Mouse (Mus musculus) layer of hippocampus, adult 9-10 months (tissue): Measurements from ENCODE around the gene Rnd1.

Experiments
- DNase-seq: peaks from one replicate; pipeline ENCODE4 v3.0.0; 2022; ENCODE audit warnings: low spot score

Rnd1 gene

GRCm38 (mm10) chr15:98676940-98677728 is at the start of gene Rnd1:
TSS of gene Rnd1 (minus strand) at chr15:98677461.
- DNase-seq = peak; percentile 78

- DNase-seq = no peak
Observed at GRCm38 (mm10) chr15:98726746-98727145, 49.5 kb upstream of the Rnd1 start.

GRCm38 (mm10) chr15:98726079-98726478 is 48.8 kb upstream of the Rnd1 start:
- no peak for DNase-seq

- DNase-seq = no peak
Observed at GRCm38 (mm10) chr15:98724441-98724840, 47.2 kb upstream of the Rnd1 start.

GRCm38 (mm10) chr15:98722854-98723253 is 45.6 kb upstream of the Rnd1 start:
- no peak for DNase-seq

GRCm38 (mm10) chr15:98722191-98722590 is 44.9 kb upstream of the Rnd1 start:
- no peak for DNase-seq

- no peak for DNase-seq
Observed at GRCm38 (mm10) chr15:98717301-98717700, 40.0 kb upstream of the Rnd1 start.

- no peak for DNase-seq
Observed at GRCm38 (mm10) chr15:98714230-98714652, 37.0 kb upstream of the Rnd1 start.

- peak; percentile 29 for DNase-seq
Observed at GRCm38 (mm10) chr15:98710442-98710841, 33.2 kb upstream of the Rnd1 start.

- peak; percentile 85 for DNase-seq
Observed at GRCm38 (mm10) chr15:98707766-98708372, 30.6 kb upstream of the Rnd1 start, which contains the start of gene Ccdc65. TSS of gene Ccdc65 (plus strand) at chr15:98708207.

GRCm38 (mm10) chr15:98704312-98704711 is 27.1 kb upstream of the Rnd1 start:
- DNase-seq = no peak

- peak; percentile 73 for DNase-seq
Observed at GRCm38 (mm10) chr15:98699190-98700105, 22.2 kb upstream of the Rnd1 start.

- DNase-seq = no peak
Observed at GRCm38 (mm10) chr15:98696216-98696615, 19.0 kb upstream of the Rnd1 start.

GRCm38 (mm10) chr15:98695726-98696125 is 18.5 kb upstream of the Rnd1 start:
- DNase-seq = no peak

- DNase-seq = no peak
Observed at GRCm38 (mm10) chr15:98692171-98692715, 15.0 kb upstream of the Rnd1 start.

- no peak for DNase-seq
Observed at GRCm38 (mm10) chr15:98691486-98692147, 14.4 kb upstream of the Rnd1 start.

- no peak for DNase-seq
Observed at GRCm38 (mm10) chr15:98689682-98690081, 12.4 kb upstream of the Rnd1 start.

GRCm38 (mm10) chr15:98685926-98686325 is 8.7 kb upstream of the Rnd1 start:
- DNase-seq = no peak

- no peak for DNase-seq
Observed at GRCm38 (mm10) chr15:98683746-98684145, 6.5 kb upstream of the Rnd1 start.

GRCm38 (mm10) chr15:98683177-98683576 is 5.9 kb upstream of the Rnd1 start:
- DNase-seq = no peak

GRCm38 (mm10) chr15:98681633-98682032 is 4.4 kb upstream of the Rnd1 start:
- DNase-seq = no peak

GRCm38 (mm10) chr15:98680660-98681059 is 3.4 kb upstream of the Rnd1 start:
- no peak for DNase-seq
